Mouse (Mus musculus): ENCODE data around the gene Lingo1.

- TF ChIP-seq CTCF (IDR thresholded peaks at IDR 0.05; ENCODE audit: insufficient read depth, low read length) (no peak), POLR2A (IDR thresholded peaks at IDR 0.05; ENCODE audit: borderline replicate concordance, extremely low read depth, low read depth, low read length) (no peak)
Observed at GRCm38 (mm10) chr9:56591248-56591888, 204.9 kb downstream of the Lingo1 start.

Measured in lung, adult 2 months (tissue).